Comparison of ENCODE assay signal across 16 mouse cellular contexts in genomic region chr17:64276666-64277065, GRCm38 (mm10).
"Had no signal": no experiment of that assay in that cellular context is flagged by ENCODE, and none has a peak within 500 bp of the region (broad histone marks: within the 10 kb centered on the region; RNA-seq: fewer than 3 reads in every experiment).

No protein-coding gene starts in this region.

- H3K9ac ChIP-seq: liver, postnatal 0 days; lung, embryonic 15.5 days; midbrain, embryonic 12.5 days; neural tube, embryonic 12.5 days; stomach, embryonic 15.5 days had no signal

- H3K27me3 ChIP-seq: lung, embryonic 15.5 days; megakaryocyte, embryonic 14.5 days; midbrain, embryonic 12.5 days; neural tube, embryonic 12.5 days; stomach, embryonic 15.5 days had no signal

- H3K4me1 ChIP-seq: megakaryocyte, embryonic 14.5 days; midbrain, embryonic 12.5 days; neural tube, embryonic 12.5 days had no signal

- DNase-seq: liver, postnatal 0 days; lung, adult 2 months; lung, postnatal 14 days; lung, postnatal 36 days; midbrain, embryonic 14.5 days; right cerebral cortex, postnatal 14 days; thymus, adult 2 months; thymus, postnatal 25 days; thymus, postnatal 4 days had no signal

- H3K36me3 ChIP-seq: lung, embryonic 15.5 days had no signal

- H3K27ac ChIP-seq: lung, embryonic 15.5 days; macrophage; midbrain, embryonic 12.5 days; neural tube, embryonic 12.5 days; stomach, embryonic 15.5 days had no signal

- H3K4me2 ChIP-seq: lung, embryonic 15.5 days; midbrain, embryonic 12.5 days; neural tube, embryonic 12.5 days; stomach, embryonic 15.5 days had no signal

- H3K4me3 ChIP-seq: lung, embryonic 15.5 days; megakaryocyte, embryonic 14.5 days; midbrain, embryonic 12.5 days; neural tube, embryonic 12.5 days; stomach, embryonic 15.5 days had no signal

- H3K9me3 ChIP-seq: lung, embryonic 15.5 days; megakaryocyte, embryonic 14.5 days; midbrain, embryonic 12.5 days; neural tube, embryonic 12.5 days; stomach, embryonic 15.5 days had no signal

- ATAC-seq: liver, postnatal 0 days; lung, postnatal 0 days had no signal
